Mouse (Mus musculus) stomach, adult 2 months (tissue): ENCODE results near the gene Ppp2r2c. TPM values are rescaled to one million over a fixed set of nuclear protein-coding genes. Genes with fewer than 3 reads are reported as not detected.

Experiments used
- polyA plus RNA-seq: library from polyadenylated mRNA; depleted of rRNA; stranded (reverse); fragments of >200 nt; gene quantifications from 2 replicates; pipeline ENCODE4 v1.2.3, GENCODE M21; 2012; rRNA removed

Ppp2r2c gene
- polyA plus RNA-seq, result 0.62 and 0.83 TPM in 2 replicates

DNA sequence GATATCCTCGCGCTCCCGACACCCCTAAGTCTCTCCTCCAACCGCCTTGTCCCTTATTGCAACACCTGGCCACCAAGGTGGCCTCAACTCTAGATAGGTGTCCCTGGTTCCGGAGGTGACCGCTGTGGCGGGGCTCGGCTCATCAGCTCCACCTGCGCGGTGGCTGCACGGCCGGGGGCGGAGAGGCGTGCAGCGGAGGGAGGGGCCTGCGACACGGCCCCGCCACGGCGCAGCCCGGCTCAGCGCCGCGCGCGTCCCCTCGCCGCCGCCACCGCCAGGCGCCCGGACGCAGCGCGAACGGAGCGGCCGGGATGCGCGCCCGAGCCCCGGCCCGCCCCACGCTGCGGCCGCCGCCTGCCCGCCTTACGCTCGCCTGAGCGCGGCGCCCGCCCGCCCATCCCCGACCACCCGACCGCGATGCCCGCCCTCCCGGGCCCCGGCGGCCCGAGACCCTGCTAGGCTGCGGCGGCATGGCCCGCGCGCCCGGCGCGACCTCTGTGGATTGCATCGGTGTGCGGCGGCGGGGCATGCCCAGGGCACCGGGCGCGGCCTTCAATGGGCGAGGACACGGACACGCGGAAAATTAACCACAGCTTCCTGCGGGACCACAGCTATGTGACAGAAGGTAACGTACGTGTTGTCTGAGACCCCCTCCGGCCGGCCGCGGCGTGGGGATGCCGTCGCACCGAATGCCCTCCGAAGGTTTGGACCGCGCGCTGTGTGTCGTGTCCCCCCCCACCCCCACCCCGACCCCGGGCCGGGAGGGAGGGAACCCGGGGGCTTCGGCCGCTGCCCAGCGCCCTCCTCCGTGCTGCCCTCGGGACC, at the start of gene Ppp2r2c:
TSS of gene Ppp2r2c (plus strand) at position 248 of the 825 bp plus-strand sequence.

DNA sequence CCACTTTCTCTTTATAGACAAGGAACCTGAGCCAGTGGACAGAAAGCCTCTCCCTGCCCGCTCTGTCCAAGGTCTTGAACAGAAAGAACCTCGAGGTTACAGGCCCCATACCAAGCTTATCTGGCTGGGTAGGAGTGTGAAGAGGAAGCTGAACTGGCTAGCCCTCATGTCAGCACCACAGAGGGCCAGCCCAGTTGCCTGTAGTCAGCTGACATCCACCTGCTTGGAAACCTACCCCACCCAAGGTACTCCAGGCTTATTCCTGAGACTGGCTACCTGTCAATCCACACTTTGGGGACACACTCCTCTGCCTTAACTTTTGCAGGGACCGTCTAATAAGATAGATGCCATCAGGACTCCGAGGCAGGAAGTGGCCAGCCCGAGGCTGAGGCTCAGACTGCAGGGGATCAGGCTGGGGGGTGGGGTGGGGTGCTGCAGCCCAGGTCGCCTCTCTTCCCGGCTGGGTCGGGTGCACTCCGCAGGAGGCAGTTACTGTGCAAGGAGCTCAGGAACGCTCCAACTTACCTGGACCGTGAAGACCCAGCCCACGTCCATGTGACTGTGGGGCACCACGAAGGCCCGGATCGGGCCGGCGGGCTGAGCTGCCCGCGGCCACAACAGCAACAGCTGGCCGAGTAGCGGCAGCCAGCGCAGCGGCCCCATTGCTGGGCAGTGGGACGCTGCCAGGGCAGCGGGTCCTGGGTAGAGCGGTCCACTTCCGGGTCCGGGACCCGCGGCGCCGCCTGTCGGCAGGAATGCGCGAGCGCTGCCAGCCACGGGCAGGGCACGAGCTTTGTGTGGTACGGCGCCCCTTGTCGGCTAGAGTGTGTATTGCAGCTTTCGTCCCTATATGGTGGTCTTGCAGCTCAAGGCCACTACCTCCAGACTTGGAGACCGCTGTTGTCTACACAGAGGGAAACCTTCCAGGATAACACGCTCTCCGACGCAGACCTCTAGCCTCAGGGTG, 38.1 kb upstream of the Ppp2r2c start, which contains the start of gene Man2b2:
TSS of gene Man2b2 (minus strand) at position 741 of the 967 bp plus-strand sequence.

DNA sequence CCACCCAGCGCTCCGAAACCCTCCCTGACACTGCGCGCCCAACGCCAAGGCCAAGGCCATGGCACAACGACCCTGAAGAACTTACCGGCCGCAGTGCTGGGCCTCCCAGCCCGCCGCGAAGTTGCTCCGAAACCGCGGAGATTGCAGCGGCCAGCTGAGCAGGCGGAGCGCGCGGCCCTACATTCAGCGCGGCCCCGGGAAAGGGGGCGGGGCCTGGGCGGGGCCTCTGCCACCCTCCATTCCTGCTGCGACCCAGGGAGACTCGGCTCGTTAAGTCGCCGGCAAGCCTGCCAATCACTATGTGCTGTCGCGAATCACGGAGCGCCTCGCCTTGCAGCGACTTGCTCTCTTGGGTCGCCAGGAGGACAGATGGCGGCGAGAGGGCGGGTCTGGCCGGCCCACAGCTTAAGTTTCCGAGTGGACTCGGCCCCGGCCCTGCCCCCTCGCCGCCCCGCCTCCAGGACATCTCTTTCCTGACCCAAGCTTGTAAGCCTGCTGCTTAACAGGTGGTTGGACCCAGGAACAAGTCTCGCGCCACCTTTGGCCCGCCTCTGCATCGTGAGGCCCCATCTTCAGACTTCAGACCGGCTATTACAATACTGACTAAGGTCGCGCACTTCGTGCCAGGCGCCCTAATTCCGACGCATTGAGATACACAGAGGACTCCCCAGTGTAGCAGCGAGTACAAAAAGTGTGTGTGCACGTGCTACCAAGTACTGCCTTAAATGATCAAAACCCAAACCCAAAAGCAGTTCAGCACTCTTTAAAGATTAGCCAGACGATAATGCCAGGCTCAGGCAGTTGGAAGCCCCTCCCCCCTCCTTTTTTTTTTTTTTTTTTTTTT, 120.7 kb downstream of the Ppp2r2c start, which contains the start of gene Wfs1:
TSS of gene Wfs1 (minus strand) at position 425 of the 844 bp plus-strand sequence.

Other genes starting within 250 kb of the Ppp2r2c start
- 6.1 and 7.0 TPM in 2 replicates for gene D5Ertd579e, start 172.5 kb upstream of the Ppp2r2c start, polyA plus RNA-seq
- gene Bloc1s4, start 119.9 kb upstream of the Ppp2r2c start, polyA plus RNA-seq, result 12.4 and 29.2 TPM in 2 replicates
- gene Mrfap1, start 71.7 kb upstream of the Ppp2r2c start, polyA plus RNA-seq, result 33.1 and 58.8 TPM in 2 replicates
- 42.3 and 43.6 TPM in 2 replicates for gene Man2b2, start 37.9 kb upstream of the Ppp2r2c start, polyA plus RNA-seq
- 9.3 and 10.0 TPM in 2 replicates for gene Wfs1, start 120.7 kb downstream of the Ppp2r2c start, polyA plus RNA-seq
- 0.04 and 0.21 TPM in 2 replicates for gene Gm1043, start 216.9 kb downstream of the Ppp2r2c start, polyA plus RNA-seq